Mouse (Mus musculus): Measurements from ENCODE around the gene Trmt2b.
"Not testable (repeated sequence)": the region's sequence is repeated elsewhere in the genome, so short reads cannot be mapped to it uniquely, and the experiment has no call there.

The Trmt2b gene

GRCm38 (mm10) chrX:134275715-134276114 is 1.1 kb downstream of the Trmt2b start:
- Histone ChIP-seq H3K36me3 (ENCODE audit: control insufficient read depth, insufficient read depth, low read length, poor library complexity, severe bottlenecking) (no peaks in the 10 kb centered on the region), H3K27me3 (ENCODE audit: control insufficient read depth, insufficient read depth, low read length, poor library complexity, severe bottlenecking) (no peaks in the 10 kb centered on the region)
- no peak for DNase-seq (ENCODE audit: low read depth, low spot score)

- H3K36me3 ChIP-seq (ENCODE audit: control insufficient read depth, insufficient read depth, low read length, poor library complexity, severe bottlenecking) = no peaks in the 10 kb centered on the region
- H3K27me3 ChIP-seq (ENCODE audit: control insufficient read depth, insufficient read depth, low read length, poor library complexity, severe bottlenecking) = no peaks in the 10 kb centered on the region
- no peak for DNase-seq (ENCODE audit: low read depth, low spot score)
These were observed 14.7 kb downstream of the Trmt2b start for GRCm38 (mm10) chrX:134262129-134262528.

GRCm38 (mm10) chrX:134261191-134261590 is 15.6 kb downstream of the Trmt2b start:
- no peaks in the 10 kb centered on the region for H3K27me3 ChIP-seq (ENCODE audit: control insufficient read depth, insufficient read depth, low read length, poor library complexity, severe bottlenecking)
- DNase-seq (ENCODE audit: low read depth, low spot score) = no peak
- H3K36me3 ChIP-seq (ENCODE audit: control insufficient read depth, insufficient read depth, low read length, poor library complexity, severe bottlenecking) = no peaks in the 10 kb centered on the region

GRCm38 (mm10) chrX:134248202-134248601 is 28.6 kb downstream of the Trmt2b start:
- Histone ChIP-seq H3K36me3 (ENCODE audit: control insufficient read depth, insufficient read depth, low read length, poor library complexity, severe bottlenecking) (no peaks in the 10 kb centered on the region; the same call in 1 of the 2 replicates), H3K27me3 (ENCODE audit: control insufficient read depth, insufficient read depth, low read length, poor library complexity, severe bottlenecking) (no peaks in the 10 kb centered on the region)
- no peak for DNase-seq (ENCODE audit: low read depth, low spot score)

- no peak for DNase-seq (ENCODE audit: low read depth, low spot score)
- Histone ChIP-seq H3K27me3 (ENCODE audit: control insufficient read depth, insufficient read depth, low read length, poor library complexity, severe bottlenecking) (no peaks in the 10 kb centered on the region), H3K36me3 (ENCODE audit: control insufficient read depth, insufficient read depth, low read length, poor library complexity, severe bottlenecking) (no peaks in the 10 kb centered on the region; the same call in 1 of the 2 replicates)
These were observed 30.8 kb downstream of the Trmt2b start for GRCm38 (mm10) chrX:134245946-134246345.

- H3K27me3 ChIP-seq (ENCODE audit: control insufficient read depth, insufficient read depth, low read length, poor library complexity, severe bottlenecking) = no peaks in the 10 kb centered on the region
- no peaks in the 10 kb centered on the region for H3K36me3 ChIP-seq (ENCODE audit: control insufficient read depth, insufficient read depth, low read length, poor library complexity, severe bottlenecking)
- no peak for DNase-seq (ENCODE audit: low read depth, low spot score)
These were observed 38.5 kb downstream of the Trmt2b start for GRCm38 (mm10) chrX:134238266-134238665.

- H3K36me3 ChIP-seq (ENCODE audit: control insufficient read depth, insufficient read depth, low read length, poor library complexity, severe bottlenecking) = no peaks in the 10 kb centered on the region
- H3K27me3 ChIP-seq (ENCODE audit: control insufficient read depth, insufficient read depth, low read length, poor library complexity, severe bottlenecking) = no peaks in the 10 kb centered on the region
- DNase-seq (ENCODE audit: low read depth, low spot score) = no peak
These were observed 43.7 kb downstream of the Trmt2b start for GRCm38 (mm10) chrX:134233048-134233447.

- Histone ChIP-seq H3K36me3 (ENCODE audit: control insufficient read depth, insufficient read depth, low read length, poor library complexity, severe bottlenecking) (no peaks in the 10 kb centered on the region; the same call in 1 of the 2 replicates), H3K27me3 (ENCODE audit: control insufficient read depth, insufficient read depth, low read length, poor library complexity, severe bottlenecking) (no peaks in the 10 kb centered on the region)
- no peak for DNase-seq (ENCODE audit: low read depth, low spot score)
These were observed 54.9 kb downstream of the Trmt2b start, which contains the start of gene Nox1 for GRCm38 (mm10) chrX:134221856-134222255. Gene Nox1 (minus strand): TSS chrX:134221956.

- Histone ChIP-seq H3K27me3 (ENCODE audit: control insufficient read depth, insufficient read depth, low read length, poor library complexity, severe bottlenecking) (no peaks in the 10 kb centered on the region), H3K36me3 (ENCODE audit: control insufficient read depth, insufficient read depth, low read length, poor library complexity, severe bottlenecking) (no peaks in the 10 kb centered on the region; the same call in 1 of the 2 replicates)
- no peak for DNase-seq (ENCODE audit: low read depth, low spot score)
These were observed 56.2 kb downstream of the Trmt2b start for GRCm38 (mm10) chrX:134220618-134221017.

- DNase-seq (ENCODE audit: low read depth, low spot score) = no peak
- no peaks in the 10 kb centered on the region for H3K36me3 ChIP-seq (ENCODE audit: control insufficient read depth, insufficient read depth, low read length, poor library complexity, severe bottlenecking)
- H3K27me3 ChIP-seq (ENCODE audit: control insufficient read depth, insufficient read depth, low read length, poor library complexity, severe bottlenecking) = no peaks in the 10 kb centered on the region
These were observed 58.6 kb downstream of the Trmt2b start for GRCm38 (mm10) chrX:134218161-134218560.

GRCm38 (mm10) chrX:134211151-134211642 is 65.6 kb downstream of the Trmt2b start:
- Histone ChIP-seq H3K36me3 (ENCODE audit: control insufficient read depth, insufficient read depth, low read length, poor library complexity, severe bottlenecking) (no peaks in the 10 kb centered on the region), H3K27me3 (ENCODE audit: control insufficient read depth, insufficient read depth, low read length, poor library complexity, severe bottlenecking) (no peaks in the 10 kb centered on the region)
- DNase-seq (ENCODE audit: low read depth, low spot score) = no peak

- Histone ChIP-seq H3K27me3 (ENCODE audit: control insufficient read depth, insufficient read depth, low read length, poor library complexity, severe bottlenecking) (no peaks in the 10 kb centered on the region), H3K36me3 (ENCODE audit: control insufficient read depth, insufficient read depth, low read length, poor library complexity, severe bottlenecking) (no peaks in the 10 kb centered on the region)
- no peak for DNase-seq (ENCODE audit: low read depth, low spot score)
These were observed 68.3 kb downstream of the Trmt2b start for GRCm38 (mm10) chrX:134208491-134208890.

- H3K36me3 ChIP-seq (ENCODE audit: control insufficient read depth, insufficient read depth, low read length, poor library complexity, severe bottlenecking); DNase-seq (ENCODE audit: low read depth, low spot score); H3K27me3 ChIP-seq (ENCODE audit: control insufficient read depth, insufficient read depth, low read length, poor library complexity, severe bottlenecking): not testable (repeated sequence)
These were observed 89.6 kb downstream of the Trmt2b start, which contains the start of gene Arl13a for GRCm38 (mm10) chrX:134187201-134187600. Gene Arl13a (plus strand): TSS chrX:134187501.

- Histone ChIP-seq H3K36me3 (ENCODE audit: control insufficient read depth, insufficient read depth, low read length, poor library complexity, severe bottlenecking) (no peaks in the 10 kb centered on the region), H3K27me3 (ENCODE audit: control insufficient read depth, insufficient read depth, low read length, poor library complexity, severe bottlenecking) (no peaks in the 10 kb centered on the region)
- peak; percentile 37 for DNase-seq (ENCODE audit: low read depth, low spot score)
These were observed 102.1 kb downstream of the Trmt2b start for GRCm38 (mm10) chrX:134174699-134175098.
